Mouse (Mus musculus) frontal cortex, postnatal 10 days (tissue): Measurements from ENCODE around the gene Atp5s.

ENCODE experiments used
- DNase-seq, 2 experiments: peaks; one replicate each; pipeline ENCODE4 v3.0.0; 2022; ENCODE audit warnings: low spot score in 2 of 2, mixed read lengths in 1 of 2

Atp5s gene

DNA sequence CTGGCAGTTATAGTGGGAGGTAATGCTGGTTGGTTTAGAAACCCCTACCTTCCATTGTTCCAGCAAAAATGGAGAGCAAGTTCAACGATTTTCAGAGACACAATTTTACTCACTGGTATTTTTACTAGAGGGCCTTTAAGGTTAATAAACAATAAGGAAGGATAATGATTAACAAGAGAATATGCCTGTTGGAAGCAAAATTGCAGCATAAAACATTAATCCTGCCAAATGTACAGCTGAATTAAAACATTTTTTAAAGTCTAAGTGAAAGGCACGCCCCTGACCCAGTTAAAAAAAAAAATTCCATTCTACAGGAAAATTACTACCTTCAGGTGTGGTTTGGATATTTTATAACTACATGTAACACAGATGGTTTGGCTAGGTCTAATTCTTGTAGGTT lies 53.2 kb downstream of the Atp5s start:
- no peak for DNase-seq

DNA sequence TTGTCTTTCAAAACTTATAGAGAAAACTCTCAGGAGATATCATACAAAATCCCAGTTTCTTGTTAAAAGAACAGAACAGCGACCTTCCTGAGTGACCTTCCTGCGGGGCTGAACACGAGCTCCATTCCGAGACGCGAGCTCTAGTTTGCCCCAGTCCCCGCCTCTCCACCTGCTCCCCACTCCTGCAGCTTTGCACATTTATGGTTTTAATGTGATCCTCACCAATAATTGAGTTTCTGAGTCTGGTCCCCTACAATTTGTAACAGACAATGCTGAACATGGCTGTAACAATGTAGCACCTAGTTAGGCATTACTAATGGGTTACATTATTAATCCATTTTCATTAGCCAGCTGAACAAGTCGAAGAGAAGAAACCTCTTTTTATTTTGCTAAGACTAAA lies 56.7 kb downstream of the Atp5s start:
- DNase-seq = no peak

DNA sequence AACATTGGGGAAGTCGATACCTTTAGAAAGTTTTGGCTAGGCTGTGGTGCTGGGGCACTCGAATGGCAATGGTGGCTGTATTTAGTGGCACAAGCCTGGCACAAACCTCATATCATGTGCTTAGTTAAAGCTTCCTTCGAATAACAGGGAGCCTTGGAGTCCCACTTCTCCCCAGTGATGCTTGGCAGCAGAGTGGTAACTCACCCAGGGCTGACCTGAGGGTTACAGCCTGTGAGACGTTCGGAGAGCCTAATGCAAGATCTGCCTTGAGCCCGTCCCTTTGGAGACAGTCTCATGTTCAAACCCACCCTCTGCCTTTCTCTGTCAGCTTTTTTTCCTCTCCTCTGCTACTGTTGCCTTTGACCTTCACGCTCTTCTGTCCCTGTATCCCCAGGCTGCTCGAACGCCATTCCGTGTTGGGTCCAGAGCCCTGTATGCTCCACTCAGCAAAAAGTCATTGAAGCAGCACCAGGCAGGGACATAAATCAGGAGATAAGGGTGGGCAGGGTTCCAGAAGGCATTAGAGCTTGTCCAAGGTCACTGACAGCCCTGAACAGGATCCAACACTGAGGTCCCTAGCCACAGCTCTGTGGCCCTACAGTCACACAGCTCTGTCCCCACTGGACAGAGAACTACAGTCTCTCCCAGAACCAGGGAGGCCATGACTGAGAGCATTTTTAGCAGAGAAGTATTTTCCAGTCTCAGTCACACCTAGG lies 57.3 kb downstream of the Atp5s start:
- DNase-seq = no peak

DNA sequence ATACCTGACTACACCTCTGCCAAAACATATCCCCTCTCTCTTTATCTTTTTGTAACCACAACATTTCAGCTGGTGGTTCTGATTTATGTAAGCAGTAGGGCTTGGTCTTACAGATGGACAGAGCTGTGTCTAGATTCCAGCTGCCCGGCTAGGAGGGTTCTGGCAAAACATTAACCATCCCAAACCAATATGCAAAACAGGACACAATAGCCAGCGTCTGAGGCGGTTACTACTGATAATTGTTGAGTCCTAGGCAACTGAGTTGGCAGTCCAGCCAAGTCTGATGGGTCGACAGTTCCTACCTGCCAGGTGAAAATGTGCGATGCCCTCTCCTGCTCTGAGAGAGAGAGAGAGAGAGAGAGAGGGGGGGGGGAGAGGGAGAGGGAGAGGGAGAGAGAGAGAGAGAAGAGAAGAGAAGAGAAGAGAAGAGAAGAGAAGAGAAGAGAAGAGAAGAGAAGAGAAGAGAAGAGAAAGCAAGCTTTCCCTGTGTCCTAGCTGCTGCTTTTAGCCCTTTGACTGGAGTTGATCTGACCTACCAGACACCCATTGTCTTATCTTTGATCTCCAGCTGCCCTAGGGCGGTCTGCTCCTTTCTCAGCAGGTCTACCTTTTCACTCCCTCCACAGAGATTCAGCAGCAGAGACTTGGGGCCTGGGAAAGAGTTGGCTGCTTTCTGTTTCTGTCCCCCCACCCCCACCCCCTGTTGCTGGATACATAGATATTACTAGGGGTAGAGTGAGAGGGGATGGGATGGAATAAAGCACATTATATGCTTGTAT lies 58.7 kb downstream of the Atp5s start:
- DNase-seq = no peak

DNA sequence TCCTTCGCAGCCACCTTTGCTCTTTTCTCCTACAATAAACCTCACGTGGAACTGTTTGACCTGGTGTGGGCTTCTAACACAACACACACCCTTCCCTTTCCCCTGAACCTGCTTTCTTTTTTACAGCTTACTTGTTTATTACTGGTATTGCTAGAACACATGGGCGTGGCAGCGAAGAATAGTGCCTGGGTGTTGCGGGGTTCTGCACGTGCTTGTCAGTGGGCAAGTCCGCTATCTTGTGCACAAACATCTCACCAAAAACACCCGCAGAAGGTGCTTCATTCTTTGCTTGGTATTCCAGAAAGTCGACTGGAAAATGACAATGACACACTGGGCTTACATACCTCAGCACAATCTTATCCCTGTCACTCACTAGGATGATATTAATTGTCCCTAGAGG lies 60.7 kb downstream of the Atp5s start:
- DNase-seq = no peak

DNA sequence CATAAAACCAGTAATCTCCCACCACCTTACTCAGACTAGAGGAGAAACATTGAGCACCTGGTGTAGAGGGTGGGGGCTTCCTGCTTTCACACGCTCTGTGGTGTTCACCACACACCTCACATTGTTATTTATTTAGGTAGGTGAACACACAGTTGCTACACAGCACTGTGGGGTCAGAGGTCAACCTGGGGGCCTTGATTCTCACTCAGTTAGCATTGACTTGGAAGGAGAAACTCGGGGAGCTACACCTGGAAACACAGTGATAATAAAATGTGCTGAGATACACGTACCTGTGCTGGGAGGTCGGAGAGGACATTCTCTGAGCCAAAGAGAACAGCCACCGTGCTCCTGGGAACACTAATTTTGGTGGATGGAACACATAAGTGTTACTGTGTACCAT lies 63.6 kb downstream of the Atp5s start:
- no peak for DNase-seq

DNA sequence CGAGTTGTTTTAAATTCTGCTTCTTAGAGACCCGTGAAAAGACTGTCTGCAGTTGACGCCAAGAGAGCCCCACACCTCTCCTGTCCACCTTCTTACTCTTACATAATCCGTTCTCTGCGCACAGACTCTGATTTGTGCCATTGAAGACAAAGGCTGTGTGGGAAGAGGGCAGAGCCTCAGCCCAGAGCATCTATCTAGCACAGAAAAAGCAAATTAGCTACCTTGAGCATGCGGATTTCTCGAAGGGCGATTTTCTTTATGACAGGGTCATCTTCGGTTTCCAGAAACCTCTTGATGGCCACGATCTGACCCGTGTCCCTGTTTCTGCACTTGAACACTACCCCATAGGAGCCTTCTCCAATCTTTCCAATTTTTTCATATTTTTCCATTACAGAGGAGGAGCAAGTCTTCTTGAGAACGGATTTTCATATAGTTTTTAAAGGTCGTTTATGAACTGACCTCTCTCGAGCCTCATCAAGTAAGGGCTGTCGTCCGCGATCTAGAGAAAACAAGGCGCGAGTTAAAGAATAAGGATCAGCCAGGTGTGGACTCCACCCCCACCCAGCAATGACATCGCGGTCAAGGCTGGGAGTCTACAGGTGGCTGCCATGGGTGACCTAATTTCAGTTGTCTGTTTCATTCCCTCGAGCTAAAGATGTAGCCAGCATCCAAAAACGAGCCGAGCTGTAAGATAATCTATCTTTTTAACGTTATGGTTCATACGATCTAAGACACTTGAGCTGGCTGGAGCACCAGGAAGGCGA lies 65.2 kb downstream of the Atp5s start:
- no peak for DNase-seq

DNA sequence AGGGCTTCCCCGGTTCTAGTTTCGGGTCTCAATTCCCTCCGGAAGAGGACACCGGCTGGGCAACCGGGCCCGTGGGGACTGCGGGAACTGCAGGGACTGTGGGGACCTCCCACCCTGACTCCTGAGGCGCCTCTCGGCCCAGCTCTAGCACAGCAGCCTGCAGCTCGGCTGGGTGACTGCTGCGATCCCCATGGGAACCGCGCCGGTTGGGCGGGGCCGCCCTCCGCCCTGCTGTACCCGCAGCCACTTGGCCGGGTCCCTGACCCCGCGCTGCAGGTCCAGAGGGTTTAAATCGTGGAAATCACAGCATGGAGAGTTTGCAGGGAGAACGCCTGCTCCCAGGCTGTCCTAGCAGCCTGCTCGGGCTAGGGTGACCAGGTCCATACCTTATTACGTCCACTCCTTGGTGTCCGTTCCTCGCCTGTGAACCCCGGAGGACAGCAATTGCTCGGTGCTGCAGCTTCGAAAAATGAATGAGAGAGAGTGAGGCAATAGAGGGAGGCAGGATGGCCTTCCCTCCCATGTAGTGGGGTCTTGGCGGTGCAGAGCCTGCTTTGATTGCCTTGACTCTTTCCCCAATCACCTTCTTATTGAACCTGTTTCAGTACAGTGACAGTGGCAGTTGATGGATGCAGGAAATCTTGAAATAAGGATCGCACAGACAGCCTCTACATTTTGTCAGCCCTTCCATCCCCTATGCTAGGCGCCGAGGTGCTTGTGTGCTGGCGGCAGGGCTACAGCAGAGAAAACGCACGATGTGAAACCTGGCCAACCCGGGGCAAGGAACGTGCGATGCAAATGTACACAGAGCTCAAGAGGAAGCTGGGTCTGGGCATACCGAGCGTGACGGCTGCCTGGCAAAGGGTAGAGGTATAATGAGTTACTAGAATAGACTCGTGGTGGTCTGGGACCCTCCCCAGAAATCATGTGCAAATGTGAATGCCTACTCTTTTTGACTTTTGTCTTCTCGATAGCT lies 66.1 kb downstream of the Atp5s start, which contains the start of gene Cdkl1:
Gene Cdkl1, minus strand, starts transcription at position 738 of the 976 bp plus-strand sequence.
- peak; percentile 57 to 71 for DNase-seq
